Mouse (Mus musculus) ovary, postnatal 10 days (tissue): ENCODE data around the gene Rtp3.

Source experiments
- DNase-seq: peaks from one replicate; pipeline ENCODE4 v3.0.0; 2022; ENCODE audit warnings: low spot score

Gene Rtp3

GRCm38 (mm10) chr9:110979411-110979810 lies 11.0 kb downstream of the Rtp3 start:
- no peak for DNase-seq

GRCm38 (mm10) chr9:110965910-110966231 lies 24.5 kb downstream of the Rtp3 start:
- DNase-seq, result no peak

GRCm38 (mm10) chr9:110965062-110965909 lies 25.1 kb downstream of the Rtp3 start:
- no peak for DNase-seq

GRCm38 (mm10) chr9:110963566-110964115 lies 26.7 kb downstream of the Rtp3 start:
- DNase-seq, result no peak

GRCm38 (mm10) chr9:110961386-110961785 lies 29.0 kb downstream of the Rtp3 start:
- no peak for DNase-seq

GRCm38 (mm10) chr9:110960230-110961149 lies 29.9 kb downstream of the Rtp3 start:
- no peak for DNase-seq

GRCm38 (mm10) chr9:110959669-110960068 lies 30.7 kb downstream of the Rtp3 start:
- no peak for DNase-seq

- DNase-seq, result no peak
Measured at GRCm38 (mm10) chr9:110955962-110956361, 34.4 kb downstream of the Rtp3 start.

- DNase-seq, result no peak
Measured at GRCm38 (mm10) chr9:110954681-110955445, 35.5 kb downstream of the Rtp3 start.

GRCm38 (mm10) chr9:110953550-110954461 lies 36.6 kb downstream of the Rtp3 start:
- DNase-seq, result peak; percentile 53

- DNase-seq, result no peak
Measured at GRCm38 (mm10) chr9:110952931-110953549, 37.3 kb downstream of the Rtp3 start.

GRCm38 (mm10) chr9:110952398-110952797 lies 38.0 kb downstream of the Rtp3 start:
- DNase-seq, result no peak

GRCm38 (mm10) chr9:110951866-110952265 lies 38.5 kb downstream of the Rtp3 start:
- DNase-seq, result no peak

GRCm38 (mm10) chr9:110951397-110951796 lies 39.0 kb downstream of the Rtp3 start, which contains the start of gene Lrrc2:
TSS of gene Lrrc2 (plus strand) at chr9:110951545.
- no peak for DNase-seq

GRCm38 (mm10) chr9:110950109-110950508 lies 40.3 kb downstream of the Rtp3 start:
- no peak for DNase-seq

GRCm38 (mm10) chr9:110948813-110949310 lies 41.5 kb downstream of the Rtp3 start:
- no peak for DNase-seq

- DNase-seq, result no peak
Measured at GRCm38 (mm10) chr9:110947900-110948299, 42.5 kb downstream of the Rtp3 start.

GRCm38 (mm10) chr9:110947261-110947661 lies 43.1 kb downstream of the Rtp3 start:
- DNase-seq, result no peak

GRCm38 (mm10) chr9:110946548-110947044 lies 43.8 kb downstream of the Rtp3 start:
- DNase-seq, result no peak

- DNase-seq, result no peak
Measured at GRCm38 (mm10) chr9:110945926-110946325, 44.5 kb downstream of the Rtp3 start, which contains the start of gene Tdgf1. TSS of gene Tdgf1 (minus strand) at chr9:110946158.
